Mouse (Mus musculus) liver, postnatal 0 days (tissue): Measurements from ENCODE around the gene Tapbpl.

Experiments
- CTCF ChIP-seq: sonication (generic); IDR thresholded peaks from 2 replicates; pipeline ENCODE4 v1.5.1; 2016; ENCODE audit warnings: antibody characterized with exemption, low read depth
- EP300 ChIP-seq: IDR thresholded peaks from 2 replicates; pipeline ENCODE4 v1.6.1; 2016; ENCODE audit warnings: antibody characterized with exemption, low read depth, mild to moderate bottlenecking

GRCm38 (mm10) chr6:125217899-125218298 lies 13.8 kb downstream of the Tapbpl start:
- TF ChIP-seq CTCF (no peak), EP300 (no peak)
